In genomic region chr8:71660325-71661120, GRCm38 (mm10) we compare ENCODE assay signal across 1 mouse cellular context.
TF ChIP-seq lines count a peak whose summit lies in the region.

No protein-coding gene starts in this region.

TF ChIP-seq in CH12.LX, 34 proteins besides CTCF, POLR2A, EP300 and RAD21:
- TF ChIP-seq MYC (IDR thresholded peaks at IDR 0.05; ENCODE audit: low read depth, low read length): peak; percentile 50; the same call in 1 of the 2 replicates
- TF ChIP-seq MEF2A (IDR thresholded peaks at IDR 0.05; ENCODE audit: borderline replicate concordance, low read depth, low read length): peak; percentile 45; the same call in 1 of the 2 replicates
- 0 out of 2 replicates have a peak, but pooled peaks have one; percentile 39 for TF ChIP-seq NELFE (IDR thresholded peaks at IDR 0.05; ENCODE audit: low read depth, low read length)
- peak; percentile 75 for TF ChIP-seq ZC3H11A (IDR thresholded peaks at IDR 0.05; ENCODE audit: low read depth, low read length)
- peak; percentile 85 for TF ChIP-seq ZKSCAN1 (IDR thresholded peaks at IDR 0.05; ENCODE audit: borderline replicate concordance, low read depth, low read length)
- TF ChIP-seq ELF1 (IDR thresholded peaks at IDR 0.05; ENCODE audit: low read depth, low read length): peak; percentile 25; the same call in 1 of the 2 replicates
- TF ChIP-seq TBP (conservative IDR thresholded peaks at IDR 0.05; ENCODE audit: low read depth, low read length): no peak
- TF ChIP-seq TCF12 (IDR thresholded peaks at IDR 0.05; ENCODE audit: low read depth, low read length): no peak
- TF ChIP-seq JUN (IDR thresholded peaks at IDR 0.05; ENCODE audit: insufficient read depth, low read depth, low read length): no peak
- peak; percentile 95 for TF ChIP-seq SMC3 (IDR thresholded peaks at IDR 0.05; ENCODE audit: low read depth, low read length)
- TF ChIP-seq CHD1 (IDR thresholded peaks at IDR 0.05; ENCODE audit: low read depth, low read length): no peak
- TF ChIP-seq ZNF384 (IDR thresholded peaks at IDR 0.05; ENCODE audit: low read depth, low read length): no peak
- peak; percentile 47; the same call in 1 of the 2 replicates for TF ChIP-seq IRF4 (IDR thresholded peaks at IDR 0.05; ENCODE audit: low read depth, low read length)
- TF ChIP-seq JUND (conservative IDR thresholded peaks at IDR 0.05; ENCODE audit: low read depth, low read length): no peak
- TF ChIP-seq MAX (IDR thresholded peaks at IDR 0.05; ENCODE audit: low read length): 0 out of 2 replicates have a peak, but pooled peaks have one; percentile 5
- no peak for TF ChIP-seq KAT2A (IDR thresholded peaks at IDR 0.05; ENCODE audit: insufficient replicate concordance, low read length)
- 0 out of 2 replicates have a peak, but pooled peaks have one; percentile 47 for TF ChIP-seq SIN3A (IDR thresholded peaks at IDR 0.05; ENCODE audit: low read length)
- TF ChIP-seq HCFC1 (IDR thresholded peaks at IDR 0.05; ENCODE audit: low read depth, low read length): no peak
